Mouse (Mus musculus): ENCODE measurements around the gene Cntn4. TPM values are rescaled to one million over a fixed set of nuclear protein-coding genes. Genes with fewer than 3 reads are reported as not detected.

The Cntn4 gene
- polyA plus RNA-seq, 1 experiment from 2014 or later = 5.3 TPM

DNA sequence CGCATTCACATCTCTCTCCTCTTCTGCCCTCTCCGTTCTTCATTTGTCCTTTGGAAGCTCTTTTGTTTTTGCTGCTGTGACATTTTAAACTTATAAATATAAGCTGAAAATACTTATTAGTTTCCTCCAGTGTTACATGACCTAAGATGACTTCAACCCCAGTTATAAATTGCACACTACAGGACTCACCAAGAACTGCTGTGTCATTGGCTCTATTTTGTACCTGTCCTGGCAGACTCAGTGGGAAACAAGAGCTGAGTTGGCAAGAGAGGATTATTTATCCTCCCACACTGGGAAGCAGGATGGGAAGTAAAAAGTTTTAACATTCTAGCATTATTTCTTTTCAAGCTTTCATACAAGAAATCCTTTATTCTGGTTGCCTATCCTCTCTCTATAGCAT is 746.0 kb downstream of the Cntn4 start:
- ATAC-seq (ENCODE audit: insufficient number of reproducible peaks, insufficient read depth, low FRiP score, low TSS enrichment) = no peak

GRCm38 (mm10) chr6:106426615-106427014 is 749.2 kb downstream of the Cntn4 start:
- Histone ChIP-seq H3K36me3 (no peaks in the 10 kb centered on the region), H3K9me3 (no peaks in the 10 kb centered on the region), H3K4me1 (no peaks in the 10 kb centered on the region), H3K4me3 (no peak overlapping the region), H3K4me2 (replicated peaks) (no peak overlapping the region), H3K27ac (no peak overlapping the region), H3K27me3 (no peaks in the 10 kb centered on the region), H3K9ac (no peak overlapping the region)
- no peak for ATAC-seq (ENCODE audit: insufficient number of reproducible peaks, insufficient read depth, low FRiP score, low TSS enrichment)
- WGBS = 70% methylated on average over 3 of the region's 3 CpGs

More for the DNA sequence above, 746.0 kb downstream of the Cntn4 start:
- H3K9me3 ChIP-seq = no peaks in the 10 kb centered on the region
- H3K4me3 ChIP-seq = no peak overlapping the region
- H3K27me3 ChIP-seq = no peaks in the 10 kb centered on the region
- 88% methylated on average over 2 of the region's 2 CpGs for WGBS
- no peak overlapping the region for H3K4me2 ChIP-seq (replicated peaks)
- H3K9ac ChIP-seq = no peak overlapping the region
- no peaks in the 10 kb centered on the region for H3K36me3 ChIP-seq
- no peak overlapping the region for H3K27ac ChIP-seq
- no peaks in the 10 kb centered on the region for H3K4me1 ChIP-seq

DNA sequence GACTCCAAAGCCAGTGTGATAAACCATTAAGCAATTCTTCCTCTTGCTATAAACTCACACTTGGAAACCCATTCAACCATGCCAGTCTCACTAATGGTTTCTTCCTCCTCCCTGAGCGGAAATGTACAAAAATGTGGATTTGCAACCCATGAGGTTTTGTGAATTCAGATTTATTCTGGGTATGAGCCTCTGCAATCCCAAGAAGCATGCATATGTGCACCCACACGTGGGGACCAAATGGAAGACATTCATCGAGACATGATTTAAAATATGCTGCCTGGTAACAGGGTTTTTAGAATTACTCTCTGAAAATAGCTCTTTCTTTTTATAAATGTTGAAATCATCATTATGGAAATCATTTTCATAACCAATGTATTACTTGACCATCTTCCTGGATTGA is 754.0 kb downstream of the Cntn4 start:
- ATAC-seq (ENCODE audit: insufficient number of reproducible peaks, insufficient read depth, low FRiP score, low TSS enrichment) = no peak
- 76% methylated on average over 3 of the region's 3 CpGs for WGBS
- no peaks in the 10 kb centered on the region for H3K27me3 ChIP-seq

GRCm38 (mm10) chr6:106440786-106441185 is 763.3 kb downstream of the Cntn4 start:
- Histone ChIP-seq H3K4me1 (no peaks in the 10 kb centered on the region), H3K9me3 (no peaks in the 10 kb centered on the region), H3K9ac (no peak overlapping the region), H3K36me3 (no peaks in the 10 kb centered on the region), H3K27ac (no peak overlapping the region), H3K27me3 (no peaks in the 10 kb centered on the region), H3K4me2 (replicated peaks) (no peak overlapping the region), H3K4me3 (no peak overlapping the region)
- WGBS = 65% methylated on average over 1 of the region's 1 CpGs
- no peak for ATAC-seq (ENCODE audit: insufficient number of reproducible peaks, insufficient read depth, low FRiP score, low TSS enrichment)

More for the DNA sequence above, 754.0 kb downstream of the Cntn4 start:
- H3K27ac ChIP-seq = no peak overlapping the region
- no peak overlapping the region for H3K4me3 ChIP-seq
- no peak overlapping the region for H3K4me2 ChIP-seq (replicated peaks)
- no peak overlapping the region for H3K9ac ChIP-seq
- no peaks in the 10 kb centered on the region for H3K36me3 ChIP-seq
- no peaks in the 10 kb centered on the region for H3K4me1 ChIP-seq
- no peaks in the 10 kb centered on the region for H3K9me3 ChIP-seq

DNA sequence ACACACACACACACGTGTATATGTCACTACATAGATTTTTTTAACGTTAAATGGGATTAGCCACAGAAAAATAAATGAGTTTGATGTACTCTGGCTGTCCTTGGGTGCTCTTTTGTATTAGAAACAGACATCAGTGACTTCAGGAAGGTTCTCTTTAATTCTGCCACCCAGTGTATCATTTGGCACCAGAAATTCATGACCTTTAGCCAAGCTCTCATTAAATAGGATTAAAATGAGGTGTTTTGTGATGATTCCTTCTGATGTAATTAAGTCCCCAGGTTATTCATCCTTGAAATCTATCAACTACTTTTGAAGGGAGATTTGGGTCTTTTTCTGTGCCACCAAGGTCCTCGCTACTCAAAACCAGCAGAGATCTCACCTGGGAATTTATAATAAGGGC is 763.8 kb downstream of the Cntn4 start:
- 76% methylated on average over 3 of the region's 3 CpGs for whole genome bisulfite sequencing
- Histone ChIP-seq H3K27me3 (no peaks in the 10 kb centered on the region), H3K9me3 (no peaks in the 10 kb centered on the region), H3K9ac (no peak overlapping the region), H3K36me3 (no peaks in the 10 kb centered on the region), H3K4me3 (no peak overlapping the region), H3K4me1 (no peaks in the 10 kb centered on the region), H3K27ac (no peak overlapping the region), H3K4me2 (replicated peaks) (no peak overlapping the region)
- no peak for ATAC-seq (ENCODE audit: insufficient number of reproducible peaks, insufficient read depth, low FRiP score, low TSS enrichment)

GRCm38 (mm10) chr6:106454131-106454838 is 776.8 kb downstream of the Cntn4 start:
- no peaks in the 10 kb centered on the region for H3K36me3 ChIP-seq
- WGBS = 75% methylated on average over 3 of the region's 3 CpGs
- no peaks in the 10 kb centered on the region for H3K9me3 ChIP-seq
- ATAC-seq (ENCODE audit: insufficient number of reproducible peaks, insufficient read depth, low FRiP score, low TSS enrichment) = no peak
- H3K4me3 ChIP-seq = no peak overlapping the region
- H3K27me3 ChIP-seq = no peaks in the 10 kb centered on the region
- H3K9ac ChIP-seq = no peak overlapping the region
- H3K27ac ChIP-seq = no peak overlapping the region
- no peaks in the 10 kb centered on the region for H3K4me1 ChIP-seq
- H3K4me2 ChIP-seq (replicated peaks) = no peak overlapping the region

GRCm38 (mm10) chr6:106455616-106456015 is 778.2 kb downstream of the Cntn4 start:
- Histone ChIP-seq H3K27ac (no peak overlapping the region), H3K4me1 (no peaks in the 10 kb centered on the region), H3K9me3 (no peaks in the 10 kb centered on the region), H3K9ac (no peak overlapping the region), H3K27me3 (no peaks in the 10 kb centered on the region), H3K4me3 (no peak overlapping the region), H3K36me3 (no peaks in the 10 kb centered on the region), H3K4me2 (replicated peaks) (no peak overlapping the region)
- ATAC-seq (ENCODE audit: insufficient number of reproducible peaks, insufficient read depth, low FRiP score, low TSS enrichment) = no peak
- WGBS = 80% methylated on average over 3 of the region's 3 CpGs

DNA sequence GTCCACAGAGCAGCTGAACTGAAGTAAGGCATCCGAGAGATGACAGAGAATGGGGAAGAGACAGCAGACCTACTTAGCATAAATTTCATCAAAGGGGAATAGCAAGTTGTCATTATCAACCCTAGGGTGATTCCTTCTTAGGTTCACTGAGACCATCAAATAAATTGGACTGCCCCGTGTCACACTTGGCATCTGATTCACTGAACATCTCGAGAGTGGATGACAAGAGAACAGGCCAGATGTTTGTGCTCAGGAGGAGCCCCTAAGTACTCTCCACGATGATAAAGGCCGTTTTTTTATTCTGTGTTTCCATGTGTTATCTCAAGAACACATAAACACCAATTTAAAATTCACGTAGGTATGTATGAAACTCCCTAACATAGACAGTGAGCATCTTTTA is 780.7 kb downstream of the Cntn4 start:
- H3K4me2 ChIP-seq (replicated peaks) = no peak overlapping the region
- ATAC-seq (ENCODE audit: insufficient number of reproducible peaks, insufficient read depth, low FRiP score, low TSS enrichment) = no peak
- H3K9me3 ChIP-seq = no peaks in the 10 kb centered on the region
- H3K4me1 ChIP-seq = no peaks in the 10 kb centered on the region
- no peaks in the 10 kb centered on the region for H3K36me3 ChIP-seq
- no peak overlapping the region for H3K9ac ChIP-seq
- no peak overlapping the region for H3K4me3 ChIP-seq
- H3K27ac ChIP-seq = no peak overlapping the region
- 79% methylated on average over 6 of the region's 6 CpGs for WGBS
- H3K27me3 ChIP-seq = no peaks in the 10 kb centered on the region

DNA sequence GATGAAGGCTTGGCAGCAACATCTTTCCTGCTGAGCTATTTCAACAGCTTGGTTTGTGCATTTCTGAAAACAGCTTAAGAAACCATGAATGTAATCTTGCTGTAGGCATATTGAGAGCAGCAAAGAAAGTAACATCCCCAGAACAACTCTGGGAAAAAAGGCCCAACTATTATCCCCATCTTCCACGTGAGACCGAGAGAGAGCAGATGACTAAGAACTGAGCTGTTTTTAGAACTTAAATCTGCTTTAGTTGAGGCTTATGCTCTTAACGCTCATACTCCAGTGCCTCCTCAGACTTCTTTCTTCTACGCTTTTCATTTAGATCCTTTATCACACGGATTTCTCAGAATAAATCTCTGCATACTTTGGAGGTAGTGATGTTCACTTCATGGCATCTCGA is 784.9 kb downstream of the Cntn4 start:
- Histone ChIP-seq H3K4me3 (no peak overlapping the region), H3K9me3 (no peaks in the 10 kb centered on the region), H3K9ac (no peak overlapping the region), H3K27ac (no peak overlapping the region), H3K27me3 (no peaks in the 10 kb centered on the region), H3K4me1 (no peaks in the 10 kb centered on the region), H3K4me2 (replicated peaks) (no peak overlapping the region), H3K36me3 (no peaks in the 10 kb centered on the region)
- WGBS = 85% methylated on average over 6 of the region's 6 CpGs
- ATAC-seq (ENCODE audit: insufficient number of reproducible peaks, insufficient read depth, low FRiP score, low TSS enrichment) = no peak

DNA sequence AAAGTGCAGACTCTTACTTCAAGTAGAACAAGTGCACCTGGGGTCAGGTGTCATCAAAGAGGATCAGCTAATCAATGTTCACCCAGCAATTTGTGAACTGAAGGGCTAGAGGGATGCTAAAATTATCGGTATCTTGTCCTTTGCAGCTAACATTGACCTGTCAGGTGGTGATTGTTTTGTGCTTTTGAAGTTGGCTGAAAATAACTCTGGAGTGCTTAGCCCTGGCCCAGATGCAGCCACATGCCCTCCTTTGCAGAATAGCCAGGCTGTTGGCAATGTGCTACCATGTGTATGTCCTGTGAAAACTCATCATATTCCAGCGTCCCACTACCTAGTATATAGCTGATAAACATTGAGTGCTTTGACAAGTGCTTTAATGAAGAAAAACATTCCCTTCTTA is 786.4 kb downstream of the Cntn4 start:
- no peak overlapping the region for H3K9ac ChIP-seq
- no peak overlapping the region for H3K27ac ChIP-seq
- H3K4me1 ChIP-seq = no peaks in the 10 kb centered on the region
- H3K36me3 ChIP-seq = no peaks in the 10 kb centered on the region
- no peak overlapping the region for H3K4me3 ChIP-seq
- H3K27me3 ChIP-seq = no peaks in the 10 kb centered on the region
- 82% methylated on average over 2 of the region's 2 CpGs for WGBS
- no peaks in the 10 kb centered on the region for H3K9me3 ChIP-seq
- no peak overlapping the region for H3K4me2 ChIP-seq (replicated peaks)
- no peak for ATAC-seq (ENCODE audit: insufficient number of reproducible peaks, insufficient read depth, low FRiP score, low TSS enrichment)

DNA sequence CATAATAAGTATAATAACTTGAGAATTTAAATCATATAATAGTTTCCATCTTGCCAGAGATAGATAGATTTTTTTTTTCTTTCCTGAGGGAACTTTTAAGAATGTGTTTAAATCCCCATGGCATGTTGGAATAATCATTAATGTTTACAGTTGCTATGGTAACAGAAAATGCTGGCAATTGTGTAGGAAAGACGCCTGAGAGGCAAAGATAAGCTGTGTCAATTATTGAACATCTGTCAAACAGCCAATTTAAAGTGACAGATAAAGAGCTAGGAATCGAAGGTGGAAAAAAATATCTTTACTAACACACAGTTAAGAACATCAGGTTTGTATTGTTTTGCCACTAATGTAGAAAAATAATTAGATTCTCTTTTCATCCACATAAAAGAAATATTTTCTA is 788.3 kb downstream of the Cntn4 start:
- H3K4me2 ChIP-seq (replicated peaks) = no peak overlapping the region
- no peaks in the 10 kb centered on the region for H3K9me3 ChIP-seq
- H3K9ac ChIP-seq = no peak overlapping the region
- no peaks in the 10 kb centered on the region for H3K4me1 ChIP-seq
- 24% methylated on average over 2 of the region's 2 CpGs for WGBS
- H3K27me3 ChIP-seq = no peaks in the 10 kb centered on the region
- H3K27ac ChIP-seq = no peak overlapping the region
- no peak for ATAC-seq (ENCODE audit: insufficient number of reproducible peaks, insufficient read depth, low FRiP score, low TSS enrichment)
- H3K4me3 ChIP-seq = no peak overlapping the region
- no peaks in the 10 kb centered on the region for H3K36me3 ChIP-seq

DNA sequence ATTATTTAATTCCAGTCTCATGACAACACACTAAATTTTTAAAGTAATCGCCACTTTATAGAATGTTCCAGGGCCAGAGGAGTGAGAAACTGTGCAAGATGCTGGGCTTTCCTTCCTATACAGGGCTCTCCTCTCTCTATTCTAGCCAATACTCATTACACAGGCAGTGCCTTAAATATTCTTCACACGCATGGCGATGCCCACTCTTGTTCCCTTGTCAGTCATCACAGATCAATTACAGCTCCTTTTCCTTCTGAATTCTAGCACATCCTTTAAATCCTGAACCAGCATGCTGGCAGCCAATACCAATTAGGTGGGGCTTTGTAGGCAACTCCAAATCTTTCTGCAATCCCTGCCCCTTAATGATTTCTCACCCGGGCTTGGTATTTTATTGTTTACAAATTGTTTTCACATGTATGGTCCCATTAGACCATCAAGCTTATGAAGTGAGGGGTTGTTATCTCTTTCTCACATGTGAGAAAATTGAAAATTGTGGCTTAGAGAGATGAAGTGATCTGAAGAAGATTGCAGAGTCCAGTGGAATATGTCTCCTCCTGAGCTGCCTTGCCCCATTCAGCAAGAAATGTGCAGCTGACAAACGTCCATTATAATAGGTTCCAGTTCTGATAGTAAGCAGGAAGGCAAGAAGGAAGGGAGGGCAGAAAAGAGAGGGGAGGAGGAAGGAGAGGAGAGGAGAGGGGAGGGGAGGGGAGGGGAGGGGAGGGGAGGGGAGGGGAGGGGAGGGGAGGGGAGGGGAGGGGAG is 789.0 kb downstream of the Cntn4 start:
- Histone ChIP-seq H3K4me3 (no peak overlapping the region), H3K27me3 (no peaks in the 10 kb centered on the region), H3K9me3 (no peaks in the 10 kb centered on the region), H3K36me3 (no peaks in the 10 kb centered on the region), H3K9ac (no peak overlapping the region), H3K27ac (no peak overlapping the region), H3K4me2 (replicated peaks) (no peak overlapping the region), H3K4me1 (no peaks in the 10 kb centered on the region)
- 56% methylated on average over 5 of the region's 5 CpGs for WGBS
- no peak for ATAC-seq (ENCODE audit: insufficient number of reproducible peaks, insufficient read depth, low FRiP score, low TSS enrichment)
